Mouse (Mus musculus) macrophage (primary cell): ENCODE data around the gene Olfr1396. TPM values are rescaled to one million over a fixed set of nuclear protein-coding genes. Genes with fewer than 3 reads are reported as not detected.

Experiments used
- polyA plus RNA-seq: library from polyadenylated mRNA; stranded (reverse); fragments of 250-400 nt; gene quantifications from 3 replicates; pipeline ENCODE4 v1.2.4, GENCODE M21; 2018; ENCODE audit warnings: inconsistent platforms

Gene Olfr1396
- polyA plus RNA-seq, 1 experiment from 2014 or later = not detected

Other genes with a start within 250 kb of the Olfr1396 start
- 118 to 323 TPM (median 130 TPM) in 3 replicates for gene Irgm1, start 243.2 kb downstream of the Olfr1396 start, polyA plus RNA-seq
- gene Gm5431, start 212.7 kb downstream of the Olfr1396 start, polyA plus RNA-seq = 43.5 to 99.6 TPM (median 62.6 TPM) in 3 replicates
- 12.3 to 45.7 TPM (median 19.2 TPM) in 3 replicates for gene Psme2b, start 168.7 kb downstream of the Olfr1396 start, polyA plus RNA-seq
- gene Olfr56, start 136.0 kb downstream of the Olfr1396 start, polyA plus RNA-seq = 1.7 to 2.7 TPM (median 2.5 TPM) in 3 replicates
- gene 9930111J21Rik1, start 135.5 kb downstream of the Olfr1396 start, polyA plus RNA-seq = 13.0 to 45.0 TPM (median 18.5 TPM) in 3 replicates
- gene Gm12185, start 122.6 kb downstream of the Olfr1396 start, polyA plus RNA-seq = 0.58 to 2.3 TPM (median 0.77 TPM) in 3 replicates
- 0.63 to 6.2 TPM (median 1.7 TPM) in 3 replicates for gene Tgtp1, start 120.7 kb downstream of the Olfr1396 start, polyA plus RNA-seq
- 39.3 to 117 TPM (median 92.6 TPM) in 3 replicates for gene 9930111J21Rik2, start 63.6 kb downstream of the Olfr1396 start, polyA plus RNA-seq
- gene Tgtp2, start 50.7 kb downstream of the Olfr1396 start, polyA plus RNA-seq = 27.3 to 134 TPM (median 32.0 TPM) in 3 replicates
- gene Ifi47, start 38.3 kb downstream of the Olfr1396 start, polyA plus RNA-seq = 34.8 to 249 TPM (median 64.0 TPM) in 3 replicates
- gene Olfr1395, start 27.4 kb upstream of the Olfr1396 start, polyA plus RNA-seq = not detected in 3 replicates
- gene Olfr1394, start 39.5 kb upstream of the Olfr1396 start, polyA plus RNA-seq = not detected in 3 replicates
- gene Btnl9, start 72.3 kb upstream of the Olfr1396 start, polyA plus RNA-seq = 0.06 TPM in 1 of 3 replicates, not detected in the others
- gene Zfp62, start 88.4 kb upstream of the Olfr1396 start, polyA plus RNA-seq = 20.8 to 33.5 TPM (median 22.4 TPM) in 3 replicates
- 43.2 to 95.3 TPM (median 69.7 TPM) in 3 replicates for gene Mgat1, start 129.3 kb upstream of the Olfr1396 start, polyA plus RNA-seq
- not detected in 3 replicates for gene Olfr1393, start 163.4 kb upstream of the Olfr1396 start, polyA plus RNA-seq
- 0.16 TPM in 1 of 3 replicates, not detected in the others for gene Olfr1392, start 170.4 kb upstream of the Olfr1396 start, polyA plus RNA-seq
- not detected in 3 replicates for gene Olfr10, start 189.9 kb upstream of the Olfr1396 start, polyA plus RNA-seq
- not detected in 3 replicates for gene Olfr1391, start 207.9 kb upstream of the Olfr1396 start, polyA plus RNA-seq
- gene Olfr1390, start 220.3 kb upstream of the Olfr1396 start, polyA plus RNA-seq = not detected in 3 replicates